8 mouse cellular contexts compared by ENCODE assay signal in genomic region chr15:87623966-87624609, GRCm38 (mm10).
DNase-seq lines count a peak whose midpoint lies in the region; ATAC-seq lines count a peak whose summit lies in the region.

No protein-coding gene starts in this region.

- peak overlapping the region; percentile 85 for H3K27ac ChIP-seq in forebrain, embryonic 13.5 days
- 0 out of 2 replicates have a peak overlapping the region, but pooled peaks have one; percentile 24 for H3K27ac ChIP-seq in heart, embryonic 15.5 days

- peak; percentile 91 for DNase-seq in cerebellum, adult 11 months
- peak; percentile 91 for DNase-seq in kidney, postnatal 10 days
- DNase-seq in liver = peak; percentile 72
- peak; percentile 92 for DNase-seq in neural tube, embryonic 10.5 days (ENCODE audit: extremely low spot score, low spot score)
- DNase-seq in testis, postnatal 14 days (ENCODE audit: low spot score) = peak; percentile 87

- H3K9ac ChIP-seq in forebrain, embryonic 13.5 days = peak overlapping the region; percentile 86
- H3K9ac ChIP-seq in heart, embryonic 15.5 days = peak overlapping the region; percentile 61

- H3K4me3 ChIP-seq in forebrain, embryonic 13.5 days = peak overlapping the region; percentile 74
- H3K4me3 ChIP-seq in heart, embryonic 15.5 days = peak overlapping the region; percentile 62

- peak overlapping the region; percentile 77 for H3K4me2 ChIP-seq in forebrain, embryonic 13.5 days
- H3K4me2 ChIP-seq in heart, embryonic 15.5 days = peak overlapping the region; percentile 98

- under 1% methylated on average over 83 of the region's 86 CpGs for WGBS in forebrain, embryonic 13.5 days
- 1% methylated on average over 67 of the region's 86 CpGs for WGBS in heart, embryonic 15.5 days

- no peaks in the 10 kb centered on the region for H3K36me3 ChIP-seq in forebrain, embryonic 13.5 days (ENCODE audit: poor library complexity, severe bottlenecking)
- no peaks in the 10 kb centered on the region for H3K36me3 ChIP-seq in heart, embryonic 15.5 days

- H3K9me3 ChIP-seq in forebrain, embryonic 13.5 days (replicated peaks) = no peaks in the 10 kb centered on the region
- no peaks in the 10 kb centered on the region for H3K9me3 ChIP-seq in heart, embryonic 15.5 days (replicated peaks)

- ATAC-seq in forebrain, embryonic 13.5 days = peak; percentile 88
- ATAC-seq in heart, embryonic 15.5 days (replicated peaks; ENCODE audit: insufficient number of reproducible peaks, insufficient read depth, low FRiP score, low read depth) = peak; percentile 83
- no peak for ATAC-seq in erythroid progenitor cell, adult 5-6 weeks (replicated peaks; ENCODE audit: low FRiP score, poor library complexity, severe bottlenecking)

- peaks cover 47% of the 10 kb centered on the region for H3K4me1 ChIP-seq in forebrain, embryonic 13.5 days
- H3K4me1 ChIP-seq in heart, embryonic 15.5 days (replicated peaks) = peaks cover 17% of the 10 kb centered on the region

- H3K27me3 ChIP-seq in forebrain, embryonic 13.5 days = no peaks in the 10 kb centered on the region
- H3K27me3 ChIP-seq in heart, embryonic 15.5 days = peaks cover 86% of the 10 kb centered on the region
